Mouse (Mus musculus) ovary, postnatal 36 days (tissue): ENCODE measurements at regions not wholly inside any gene's neighbourhood (a gene's known extent, or its start where the extent isn't known, plus 50 kb on each side); places are given as distances from the start of the nearest gene placed in this dataset.

ENCODE experiments used
- DNase-seq: peaks from one replicate; pipeline ENCODE4 v3.0.0; 2022; ENCODE audit warnings: low spot score, mixed read lengths

- no peak for DNase-seq
These were observed 154.4 kb downstream of the Thbs2 start for GRCm38 (mm10) chr17:14539651-14540050.

GRCm38 (mm10) chr17:14539191-14539590 lies 154.8 kb downstream of the Thbs2 start:
- no peak for DNase-seq

- no peak for DNase-seq
These were observed 155.5 kb downstream of the Thbs2 start for GRCm38 (mm10) chr17:14538527-14538926.

GRCm38 (mm10) chr17:14532979-14533314 lies 161.1 kb downstream of the Thbs2 start:
- DNase-seq: no peak

- DNase-seq: no peak
These were observed 161.6 kb downstream of the Thbs2 start for GRCm38 (mm10) chr17:14532298-14532978.

GRCm38 (mm10) chr17:14531796-14532195 lies 162.2 kb downstream of the Thbs2 start:
- no peak for DNase-seq

- DNase-seq: no peak
These were observed 166.3 kb downstream of the Thbs2 start for GRCm38 (mm10) chr17:14527691-14528090.

GRCm38 (mm10) chr17:14525255-14525654 lies 168.8 kb downstream of the Thbs2 start:
- DNase-seq: no peak

GRCm38 (mm10) chr17:14524426-14525236 lies 169.4 kb downstream of the Thbs2 start:
- DNase-seq: peak; percentile 37

GRCm38 (mm10) chr17:14522011-14522410 lies 172.0 kb downstream of the Thbs2 start:
- DNase-seq: no peak

GRCm38 (mm10) chr17:14520565-14520964 lies 173.5 kb downstream of the Thbs2 start:
- peak; percentile 70 for DNase-seq

- DNase-seq: no peak
These were observed 174.7 kb downstream of the Thbs2 start for GRCm38 (mm10) chr17:14519367-14519766.

GRCm38 (mm10) chr17:14518216-14518615 lies 175.8 kb downstream of the Thbs2 start:
- DNase-seq: no peak

GRCm38 (mm10) chr17:14517368-14517767 lies 176.7 kb downstream of the Thbs2 start:
- DNase-seq: no peak

- DNase-seq: peak; percentile 72
These were observed 177.9 kb downstream of the Thbs2 start for GRCm38 (mm10) chr17:14516097-14516496.

- peak; percentile 18 for DNase-seq
These were observed 180.6 kb downstream of the Thbs2 start for GRCm38 (mm10) chr17:14513454-14513853.

GRCm38 (mm10) chr17:14510486-14510885 lies 183.5 kb downstream of the Thbs2 start:
- no peak for DNase-seq

- DNase-seq: no peak
These were observed 186.9 kb downstream of the Thbs2 start for GRCm38 (mm10) chr17:14507111-14507510.

GRCm38 (mm10) chr17:14506123-14506522 lies 187.9 kb downstream of the Thbs2 start:
- no peak for DNase-seq

GRCm38 (mm10) chr17:14505415-14505814 lies 188.6 kb downstream of the Thbs2 start:
- no peak for DNase-seq

GRCm38 (mm10) chr17:14503670-14504069 lies 190.4 kb downstream of the Thbs2 start:
- no peak for DNase-seq

- no peak for DNase-seq
These were observed 192.7 kb downstream of the Thbs2 start for GRCm38 (mm10) chr17:14501341-14501740.

- DNase-seq: no peak
These were observed 196.9 kb downstream of the Thbs2 start for GRCm38 (mm10) chr17:14497086-14497485.
